Mouse (Mus musculus) testis, adult 2 months (tissue): Measurements from ENCODE around the gene Snu13.

Experiments
- CTCF ChIP-seq: fragments of 200-500 bp; IDR thresholded peaks from 2 replicates; pipeline ENCODE4 v1.5.1; 2012; ENCODE audit warnings: low read depth, mild to moderate bottlenecking, inconsistent platforms, low read length, moderate library complexity; ENCODE audit not compliant: control insufficient read depth, insufficient read depth, insufficient replicate concordance
- POLR2A ChIP-seq: fragments of 200-500 bp; IDR thresholded peaks from 2 replicates; pipeline ENCODE4 v1.6.1; 2012; ENCODE audit warnings: low read depth, mild to moderate bottlenecking, inconsistent platforms, low read length, moderate library complexity; ENCODE audit not compliant: control insufficient read depth

- no peak for TF ChIP-seq CTCF
- no peak for TF ChIP-seq POLR2A
These were observed 15.0 kb downstream of the Snu13 start for GRCm38 (mm10) chr15:82032386-82032785.
